Mouse (Mus musculus) 416B (cell line): ENCODE measurements at regions not wholly inside any gene's neighbourhood (a gene's known extent, or its start where the extent isn't known, plus 50 kb on each side); places are given as distances from the start of the nearest gene placed in this dataset.
"Not testable (repeated sequence)": the region's sequence is repeated elsewhere in the genome, so short reads cannot be mapped to it uniquely, and the experiment has no call there.

ENCODE experiments used
- DNase-seq: peaks from one replicate; pipeline ENCODE4 v3.0.0; 2011; ENCODE audit warnings: low read depth

- DNase-seq, result peak; percentile 56
Observed at GRCm38 (mm10) chr5:96898120-96898672, 99.3 kb upstream of the Bmp2k start.

GRCm38 (mm10) chr5:96898695-96899094, 98.8 kb upstream of the Bmp2k start:
- DNase-seq, result no peak

- DNase-seq, result peak; percentile 68
Observed at GRCm38 (mm10) chr5:96905572-96906271, 91.8 kb upstream of the Bmp2k start.

DNA sequence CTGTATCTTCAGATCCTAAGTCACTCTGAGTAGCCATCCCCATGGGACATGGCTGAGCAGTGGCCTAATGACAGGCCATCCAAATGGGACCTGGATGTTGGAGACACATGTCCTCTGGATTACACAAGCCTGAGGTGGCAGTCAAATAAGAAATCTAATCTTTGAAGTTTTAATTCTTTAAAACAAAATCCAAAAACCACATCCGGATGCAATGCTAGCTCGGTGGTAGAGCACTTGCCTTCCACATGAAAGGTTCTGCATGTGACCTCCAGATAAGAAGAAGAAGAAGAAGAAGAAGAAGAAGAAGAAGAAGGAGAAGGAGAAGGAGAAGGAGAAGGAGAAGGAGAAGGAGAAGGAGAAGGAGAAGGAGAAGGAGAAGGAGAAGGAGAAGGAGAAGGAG, 89.1 kb upstream of the Bmp2k start:
- not testable (repeated sequence) for DNase-seq

- DNase-seq, result no peak
Observed at GRCm38 (mm10) chr5:96909218-96909617, 88.3 kb upstream of the Bmp2k start.

- peak; percentile 98 for DNase-seq
Observed at GRCm38 (mm10) chr5:96911550-96912253, 85.8 kb upstream of the Bmp2k start.

DNA sequence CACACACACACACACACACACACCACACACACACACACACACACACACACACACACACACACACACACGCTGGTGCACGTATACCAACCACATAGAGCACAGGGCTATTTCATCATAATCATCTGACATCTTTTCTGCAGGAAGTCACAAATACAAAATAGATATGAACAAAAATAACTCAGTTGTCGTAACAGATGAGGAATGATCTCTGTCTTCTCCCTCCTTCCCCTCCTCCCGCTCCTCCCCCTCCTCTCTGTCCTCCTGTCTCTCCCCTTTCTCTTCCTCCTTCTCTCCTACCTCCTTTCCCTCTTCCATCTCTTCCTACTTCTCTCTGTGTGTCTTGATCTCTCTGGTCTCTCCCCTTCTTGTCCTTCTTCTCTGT, 85.2 kb upstream of the Bmp2k start:
- peak; percentile 82 for DNase-seq

GRCm38 (mm10) chr5:96912781-96913180, 84.7 kb upstream of the Bmp2k start:
- peak; percentile 93 for DNase-seq

GRCm38 (mm10) chr5:96913711-96914110, 83.8 kb upstream of the Bmp2k start:
- DNase-seq, result no peak

DNA sequence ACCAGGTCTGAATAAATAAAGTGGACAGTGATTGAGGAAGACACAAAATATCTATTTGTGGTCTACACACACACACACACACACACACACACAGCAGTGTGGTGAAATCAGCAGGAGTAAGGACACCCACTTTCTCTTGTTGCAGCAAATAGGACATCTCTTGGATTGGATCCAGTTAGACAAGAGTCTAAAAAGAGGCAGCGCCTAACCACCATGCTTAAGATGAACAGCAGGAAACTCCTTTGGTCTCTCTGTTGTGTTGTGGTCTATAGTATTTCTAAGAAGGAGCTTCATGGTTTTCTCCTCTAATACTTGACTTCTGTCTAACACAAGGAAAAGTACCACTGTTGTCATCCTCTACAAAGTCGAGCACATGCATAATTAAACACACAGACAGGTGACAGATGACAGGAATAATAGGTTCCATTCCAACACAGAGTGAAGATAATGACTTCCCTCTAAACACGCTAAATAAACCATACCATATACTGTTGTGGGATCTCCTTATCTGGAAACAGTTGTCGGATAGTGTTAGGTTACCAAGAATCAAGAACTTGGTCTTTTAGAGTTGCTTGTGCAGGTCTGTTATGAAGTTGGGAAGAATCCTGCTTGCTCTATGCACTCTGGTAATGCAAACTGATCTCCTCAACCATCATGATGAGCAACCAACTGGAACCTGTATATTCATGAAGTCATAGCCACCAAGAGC, 82.6 kb upstream of the Bmp2k start:
- peak; percentile 94 for DNase-seq

- DNase-seq, result no peak
Observed at GRCm38 (mm10) chr5:96916897-96917296, 80.6 kb upstream of the Bmp2k start.

- peak; percentile 52 for DNase-seq
Observed at GRCm38 (mm10) chr5:96917596-96918258, 79.8 kb upstream of the Bmp2k start.

DNA sequence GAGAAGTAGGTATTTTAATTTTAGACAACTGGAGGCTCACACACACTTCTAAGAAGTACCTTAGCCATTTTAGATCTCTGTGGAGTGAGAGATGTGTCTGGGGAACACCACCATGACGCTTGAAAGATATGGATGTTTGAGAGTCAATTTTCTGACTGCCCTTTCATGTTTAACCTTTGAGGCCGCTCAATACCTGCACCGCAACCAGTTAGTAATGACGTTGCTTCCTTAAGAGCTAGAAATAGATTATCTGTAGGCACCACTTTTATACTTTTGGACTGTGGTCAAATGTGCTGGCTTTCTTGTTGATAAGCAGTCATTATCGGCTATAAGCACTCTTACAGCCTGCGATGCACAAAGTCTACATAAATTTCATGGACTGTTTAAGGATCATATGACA, 78.3 kb upstream of the Bmp2k start:
- DNase-seq, result peak; percentile 95

GRCm38 (mm10) chr5:96921037-96921436, 76.5 kb upstream of the Bmp2k start:
- peak; percentile 92 for DNase-seq

DNA sequence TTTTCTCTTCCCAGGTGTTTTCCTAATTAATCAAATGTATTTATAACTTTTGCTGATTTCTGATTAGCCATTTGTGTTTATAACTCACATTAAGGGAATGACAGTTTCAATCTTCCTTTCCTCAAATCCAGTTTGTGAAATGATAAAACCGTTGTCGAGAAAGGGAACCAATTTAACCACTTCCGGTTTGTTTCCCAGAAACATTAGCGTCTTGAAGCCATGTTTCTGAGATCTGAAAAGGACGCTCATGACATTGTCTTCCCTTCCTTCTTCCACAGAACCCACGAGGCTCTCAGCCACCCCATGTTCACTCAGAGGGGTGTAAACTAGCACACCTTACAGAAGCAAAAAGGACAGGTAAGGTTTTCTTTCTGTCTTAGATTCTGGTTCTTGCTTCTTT, 76.0 kb upstream of the Bmp2k start:
- DNase-seq, result peak; percentile 70

DNA sequence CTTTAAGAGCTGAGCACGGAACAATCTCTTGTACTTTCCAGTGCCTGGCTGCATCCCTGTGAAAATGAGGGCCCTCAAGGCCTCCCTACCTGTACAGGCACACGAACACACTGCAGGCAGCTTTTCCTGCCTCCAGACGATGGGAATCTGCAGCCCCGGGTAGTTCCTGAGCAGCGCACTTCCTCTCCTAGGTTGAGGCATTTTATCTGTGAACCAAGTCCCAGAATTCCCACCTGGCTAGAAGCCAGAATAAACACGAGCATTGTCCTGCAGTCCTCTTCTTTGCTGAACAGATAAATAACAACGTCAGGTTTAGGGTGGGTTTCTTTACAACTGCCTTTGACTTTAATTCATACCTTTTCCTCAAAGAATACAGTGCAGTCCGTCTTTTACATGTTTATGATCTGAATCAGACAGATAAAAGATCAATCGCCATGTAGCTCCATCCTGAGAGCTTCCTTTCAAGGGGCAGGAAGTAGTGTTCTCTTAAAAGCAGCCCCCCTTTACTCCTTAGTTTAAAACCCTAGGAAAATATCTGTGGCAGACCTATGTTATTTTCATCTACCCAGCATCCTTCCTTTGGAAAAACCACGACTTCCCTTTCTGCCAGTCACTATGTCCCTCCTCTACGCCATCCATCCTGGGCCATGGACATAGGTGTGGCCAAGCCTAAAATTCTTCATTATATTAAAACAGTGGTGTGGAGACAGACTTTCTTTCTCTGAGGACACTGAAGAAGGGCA, 75.3 kb upstream of the Bmp2k start:
- peak; percentile 68 for DNase-seq

- DNase-seq, result no peak
Observed at GRCm38 (mm10) chr5:96922716-96923076, 74.8 kb upstream of the Bmp2k start.

DNA sequence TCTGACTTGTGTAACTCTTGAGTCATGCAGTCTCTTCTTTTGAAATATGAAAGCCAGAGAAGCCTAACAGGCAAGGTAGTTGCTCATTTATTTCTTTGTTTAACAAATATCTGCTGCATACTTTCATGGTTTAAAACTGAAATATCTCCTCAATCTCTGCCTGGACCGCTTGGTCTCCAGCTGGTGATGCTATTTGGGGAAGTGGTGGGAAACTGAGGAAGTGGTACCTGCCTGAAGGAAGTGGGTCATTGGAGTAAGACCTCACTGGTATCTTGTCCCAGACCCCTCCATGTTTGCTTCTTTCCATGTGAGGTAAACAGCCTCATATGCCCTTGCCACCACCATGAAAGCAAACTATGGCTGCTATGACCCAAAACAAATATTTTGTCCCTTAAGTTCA, 74.0 kb upstream of the Bmp2k start:
- peak; percentile 58 for DNase-seq

DNA sequence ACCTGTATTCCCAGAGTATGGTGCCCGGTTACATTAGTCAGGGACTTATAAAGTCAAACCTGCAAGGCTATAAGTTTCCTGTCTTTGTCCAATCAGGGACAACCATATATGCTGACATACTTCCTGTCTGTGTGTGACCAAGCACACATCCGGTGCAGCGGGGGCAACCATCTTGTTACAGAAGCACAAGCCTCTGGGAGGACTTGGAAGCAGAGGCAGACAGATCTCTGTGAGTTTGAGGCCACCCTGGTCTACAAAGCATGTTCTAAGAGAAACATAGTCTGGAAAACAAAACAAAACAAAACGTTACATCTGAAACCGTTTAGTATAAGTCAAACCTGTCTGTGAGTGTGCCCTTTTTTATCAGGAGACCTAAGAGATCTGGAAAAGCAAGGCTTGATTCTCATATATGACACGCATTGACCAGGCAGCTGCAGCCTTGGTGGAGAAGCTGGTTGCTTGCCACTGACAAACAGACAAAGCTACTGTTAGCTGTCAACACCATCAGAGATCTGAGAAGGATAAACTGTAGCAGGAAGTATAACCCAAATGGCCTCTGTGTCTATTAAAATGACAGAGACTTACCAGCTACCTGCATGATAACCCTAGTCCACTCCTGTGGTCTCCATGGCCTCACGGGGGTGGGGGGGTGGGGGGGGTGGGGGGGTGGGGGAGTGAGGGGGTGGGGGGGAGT, 72.6 kb upstream of the Bmp2k start:
- DNase-seq, result peak; percentile 61

GRCm38 (mm10) chr5:96925943-96926342, 71.5 kb upstream of the Bmp2k start:
- no peak for DNase-seq

- no peak for DNase-seq
Observed at GRCm38 (mm10) chr5:96931091-96931490, 66.4 kb upstream of the Bmp2k start.
